Mouse (Mus musculus) stomach, embryonic 14.5 days (tissue): ENCODE measurements around the gene Sirt3. TPM values are rescaled to one million over a fixed set of nuclear protein-coding genes. Genes with fewer than 3 reads are reported as not detected.
A peak's percentile ranks its signal among the peaks of the same experiment; 100 is the strongest.

Source experiments
- ATAC-seq: fragments of 200-750 bp; cut with Nextera tagmentation; 2 replicates; pipeline ENCODE4 v1.8.0; 2017; ENCODE audit warnings: low read depth, moderate TSS enrichment; ENCODE audit not compliant: insufficient number of reproducible peaks, insufficient read depth, low FRiP score
- H3K27ac ChIP-seq: fragments of 300-500 bp; sonication (generic); 2 replicates; pipeline ENCODE4 v1.5.1; 2014; ENCODE audit warnings: mild to moderate bottlenecking, low read length, moderate library complexity, mixed read lengths
- H3K27me3 ChIP-seq: fragments of 300-500 bp; sonication (generic); 2 replicates; pipeline ENCODE4 v1.6.1; 2014; ENCODE audit warnings: low read length, control low read depth, mixed read lengths; ENCODE audit not compliant: control insufficient read depth, insufficient read depth
- H3K36me3 ChIP-seq: fragments of 300-500 bp; sonication (generic); 2 replicates; pipeline ENCODE4 v1.6.1; 2014; ENCODE audit warnings: mild to moderate bottlenecking, control low read depth, low read length, moderate library complexity, mixed read lengths; ENCODE audit not compliant: control insufficient read depth, insufficient read depth
- H3K4me1 ChIP-seq: fragments of 300-500 bp; sonication (generic); 2 replicates; pipeline ENCODE4 v1.6.1; 2014; ENCODE audit warnings: low read length, control low read depth, mixed read lengths; ENCODE audit not compliant: control insufficient read depth, insufficient read depth
- H3K4me2 ChIP-seq: fragments of 300-500 bp; sonication (generic); replicated peaks from 2 replicates; pipeline ENCODE4 v1.6.1; 2014; ENCODE audit warnings: low read depth, low read length, control low read depth
- H3K4me3 ChIP-seq: fragments of 300-500 bp; sonication (generic); 2 replicates; pipeline ENCODE4 v1.5.1; 2014; ENCODE audit warnings: low read depth, low read length, control low read depth
- H3K9ac ChIP-seq: fragments of 300-500 bp; sonication (generic); replicated peaks from 2 replicates; pipeline ENCODE4 v1.6.1; 2014; ENCODE audit warnings: low read depth, mild to moderate bottlenecking, control low read depth, low read length, moderate library complexity, mixed read lengths
- H3K9me3 ChIP-seq: fragments of 300-500 bp; sonication (generic); 2 replicates; pipeline ENCODE4 v1.6.1; 2016; ENCODE audit warnings: low read depth, low read length, control low read depth; ENCODE audit not compliant: control insufficient read depth
- whole genome bisulfite sequencing: fragments of 180-500 bp; shearing (Covaris S2); extraction: QIAGEN DNeasy Blood & Tissue Kit; methylation state at CpG from one replicate; pipeline ENCODE4 v1.1.7; 2014; 5-methylcytosine and 5-hydroxymethylcytosine counted together
- polyA plus RNA-seq: library from polyadenylated mRNA; unstranded; fragments of >200 nt; fragmentation: Nextera tagmentation; extraction: Ambion mirVana; gene quantifications from 2 replicates; pipeline ENCODE4 v1.2.1, GENCODE M21; 2014

Sirt3 gene
- polyA plus RNA-seq, 1 experiment from 2014 or later = 21.8 TPM

GRCm38 (mm10) chr7:140828171-140828881 is 53.8 kb downstream of the Sirt3 start:
- no peak overlapping the region for H3K9ac ChIP-seq
- H3K4me3 ChIP-seq = no peak overlapping the region
- no peak overlapping the region for H3K27ac ChIP-seq
- H3K36me3 ChIP-seq = no peaks in the 10 kb centered on the region
- no peaks in the 10 kb centered on the region for H3K4me1 ChIP-seq
- H3K9me3 ChIP-seq = no peaks in the 10 kb centered on the region
- WGBS = 30% methylated on average over 8 of the region's 8 CpGs
- no peak overlapping the region for H3K4me2 ChIP-seq
- ATAC-seq = no peak
- no peaks in the 10 kb centered on the region for H3K27me3 ChIP-seq

- no peaks in the 10 kb centered on the region for H3K9me3 ChIP-seq
These were observed 59.4 kb downstream of the Sirt3 start for GRCm38 (mm10) chr7:140822731-140823130.

GRCm38 (mm10) chr7:140821653-140822329 is 60.3 kb downstream of the Sirt3 start, which contains the start of gene Zfp941:
TSS of gene Zfp941 (minus strand) at chr7:140822178.
- 1% methylated on average over 21 of the region's 21 CpGs for WGBS
- no peaks in the 10 kb centered on the region for H3K4me1 ChIP-seq
- H3K27me3 ChIP-seq = no peaks in the 10 kb centered on the region
- no peaks in the 10 kb centered on the region for H3K9me3 ChIP-seq
- peak; percentile 63; the same call in 1 of the 2 replicates for ATAC-seq
- no peaks in the 10 kb centered on the region for H3K36me3 ChIP-seq
- 0 out of 2 replicates have a peak within 1 kb of the TSS, but pooled peaks have one; percentile 4 for H3K27ac ChIP-seq
- peak within 1 kb of the TSS; percentile 37 for H3K4me3 ChIP-seq
- peak within 1 kb of the TSS; percentile 74 for H3K4me2 ChIP-seq
- peak within 1 kb of the TSS; percentile 30; the same call in 1 of the 2 replicates for H3K9ac ChIP-seq

More at GRCm38 (mm10) chr7:140822731-140823130, 59.4 kb downstream of the Sirt3 start:
- no peaks in the 10 kb centered on the region for H3K4me1 ChIP-seq
- H3K4me2 ChIP-seq = no peak overlapping the region
- H3K4me3 ChIP-seq = no peak overlapping the region
- H3K9ac ChIP-seq = no peak overlapping the region
- 90% methylated on average over 4 of the region's 4 CpGs for WGBS
- no peak overlapping the region for H3K27ac ChIP-seq
- ATAC-seq = no peak
- no peaks in the 10 kb centered on the region for H3K27me3 ChIP-seq
- no peaks in the 10 kb centered on the region for H3K36me3 ChIP-seq

- Histone ChIP-seq H3K27ac (no peak overlapping the region), H3K4me2 (peak overlapping the region; percentile 74), H3K9ac (peak overlapping the region; percentile 30; the same call in 1 of the 2 replicates), H3K27me3 (no peaks in the 10 kb centered on the region), H3K36me3 (no peaks in the 10 kb centered on the region), H3K4me1 (no peaks in the 10 kb centered on the region), H3K9me3 (no peaks in the 10 kb centered on the region), H3K4me3 (peak overlapping the region; percentile 37)
- no peak for ATAC-seq
- WGBS = 45% methylated on average over 5 of the region's 5 CpGs
These were observed 60.8 kb downstream of the Sirt3 start for GRCm38 (mm10) chr7:140821305-140821652.

- Histone ChIP-seq H3K27ac (no peak overlapping the region), H3K27me3 (no peaks in the 10 kb centered on the region), H3K4me2 (no peak overlapping the region), H3K4me1 (no peaks in the 10 kb centered on the region), H3K4me3 (no peak overlapping the region), H3K9ac (no peak overlapping the region), H3K9me3 (no peaks in the 10 kb centered on the region), H3K36me3 (no peaks in the 10 kb centered on the region)
- no peak for ATAC-seq
- 66% methylated on average over 4 of the region's 4 CpGs for WGBS
These were observed 61.9 kb downstream of the Sirt3 start for GRCm38 (mm10) chr7:140820173-140820572.

Other genes with a start within 250 kb of the Sirt3 start
- not detected in 2 replicates for gene Olfr53, start 235.9 kb downstream of the Sirt3 start, polyA plus RNA-seq
- gene Olfr539, start 222.4 kb downstream of the Sirt3 start, polyA plus RNA-seq = not detected in 2 replicates
- not detected in 2 replicates for gene Olfr45, start 200.4 kb downstream of the Sirt3 start, polyA plus RNA-seq
- not detected in 2 replicates for gene Olfr541, start 185.0 kb downstream of the Sirt3 start, polyA plus RNA-seq
- gene Cyp2e1, start 118.6 kb downstream of the Sirt3 start, polyA plus RNA-seq = not detected in 2 replicates
- gene Syce1, start 94.5 kb downstream of the Sirt3 start, polyA plus RNA-seq = 0.27 and 0.74 TPM in 2 replicates
- 2.7 and 3.0 TPM in 2 replicates for gene Zfp941, start 60.1 kb downstream of the Sirt3 start, polyA plus RNA-seq
- 14.2 and 18.7 TPM in 2 replicates for gene Urah, start 47.3 kb downstream of the Sirt3 start, polyA plus RNA-seq
- gene Scgb1c1, start 36.8 kb downstream of the Sirt3 start, polyA plus RNA-seq = not detected in 2 replicates
- not detected in 2 replicates for gene Odf3, start 34.5 kb downstream of the Sirt3 start, polyA plus RNA-seq
- gene Gm45785, start 26.0 kb downstream of the Sirt3 start, polyA plus RNA-seq = not detected in 2 replicates
- 65.7 and 72.8 TPM in 2 replicates for gene Ric8a, start 25.4 kb downstream of the Sirt3 start, polyA plus RNA-seq
- 48.7 and 55.3 TPM in 2 replicates for gene Bet1l, start 24.7 kb downstream of the Sirt3 start, polyA plus RNA-seq
- gene Psmd13, start 341 bp downstream of the Sirt3 start, polyA plus RNA-seq = 136 and 146 TPM in 2 replicates
- gene Cox8b, start 18.1 kb upstream of the Sirt3 start, polyA plus RNA-seq = 0.87 TPM in 1 of 2 replicates, not detected in the other
- 1.2 and 2.2 TPM in 2 replicates for gene Nlrp6, start 38.6 kb upstream of the Sirt3 start, polyA plus RNA-seq
- 28.7 and 31.0 TPM in 2 replicates for gene Pgghg, start 59.1 kb upstream of the Sirt3 start, polyA plus RNA-seq
- 2.0 and 2.6 TPM in 2 replicates for gene Ifitm5, start 68.0 kb upstream of the Sirt3 start, polyA plus RNA-seq
- gene Gm45717, start 73.6 kb upstream of the Sirt3 start, polyA plus RNA-seq = not detected in 2 replicates
- gene Ifitm2, start 73.7 kb upstream of the Sirt3 start, polyA plus RNA-seq = 1,395 and 1,501 TPM in 2 replicates
- gene Ifitm1, start 84.9 kb upstream of the Sirt3 start, polyA plus RNA-seq = 241 and 289 TPM in 2 replicates
- 347 and 377 TPM in 2 replicates for gene Ifitm3, start 128.5 kb upstream of the Sirt3 start, polyA plus RNA-seq
- gene Ifitm6, start 135.6 kb upstream of the Sirt3 start, polyA plus RNA-seq = 2.6 TPM in 1 of 2 replicates, not detected in the other
- not detected in 2 replicates for gene Gm17387, start 146.8 kb upstream of the Sirt3 start, polyA plus RNA-seq
- 8.6 and 10.3 TPM in 2 replicates for gene B4galnt4, start 178.8 kb upstream of the Sirt3 start, polyA plus RNA-seq
- gene Pkp3, start 195.9 kb upstream of the Sirt3 start, polyA plus RNA-seq = 20.2 and 21.1 TPM in 2 replicates
- 7.1 and 7.4 TPM in 2 replicates for gene Sigirr, start 218.3 kb upstream of the Sirt3 start, polyA plus RNA-seq
- 11.9 and 12.2 TPM in 2 replicates for gene Ano9, start 235.5 kb upstream of the Sirt3 start, polyA plus RNA-seq
- 65.1 and 67.3 TPM in 2 replicates for gene Ptdss2, start 240.1 kb upstream of the Sirt3 start, polyA plus RNA-seq